In genomic region chr6:82703710-82704109, GRCm38 (mm10) we compare ENCODE assay signal across 24 mouse cellular contexts. TPM values are rescaled to one million over a fixed set of nuclear protein-coding genes. Genes with fewer than 3 reads are reported as not detected.
DNase-seq lines count a peak whose midpoint lies in the region; ATAC-seq and TF ChIP-seq lines count a peak whose summit lies in the region.
"Had no signal": no experiment of that assay in that cellular context is flagged by ENCODE, and none has a peak within 500 bp of the region (broad histone marks: within the 10 kb centered on the region; RNA-seq: fewer than 3 reads in every experiment).

No protein-coding gene starts in this region.

- ATAC-seq in kidney, embryonic 15.5 days (replicated peaks; ENCODE audit: low FRiP score), result no peak
- ATAC-seq: activated CD4-positive, CD25-positive, alpha-beta regulatory T cell, adult 4 months; forebrain, embryonic 14.5 days; forebrain, embryonic 16.5 days had no signal

- peak; percentile 68 for TF ChIP-seq EP300 in ES-Bruce4 (IDR thresholded peaks at IDR 0.05; ENCODE audit: insufficient read depth, low read depth, low read length)

- H3K9me3 ChIP-seq in ES-Bruce4 (replicated peaks; ENCODE audit: control insufficient read depth, insufficient read depth, low read length, poor library complexity, severe bottlenecking) (no peaks in the 10 kb centered on the region), ES-E14 (ENCODE audit: control insufficient read depth, insufficient read depth, low read depth, low read length) (peaks cover 2% of the 10 kb centered on the region; the same call in 1 of the 2 replicates)
- no peaks in the 10 kb centered on the region for H3K9me3 ChIP-seq in kidney, embryonic 15.5 days (replicated peaks)
- H3K9me3 ChIP-seq: embryonic facial prominence, embryonic 13.5 days; embryonic facial prominence, embryonic 15.5 days; forebrain, embryonic 10.5 days; forebrain, embryonic 12.5 days had no signal

- H3K4me1 ChIP-seq in ES-Bruce4 (ENCODE audit: control insufficient read depth, insufficient read depth, low read length), result peaks cover 11% of the 10 kb centered on the region
- peaks cover 4 to 10% of the 10 kb centered on the region in 2 experiments; a peak in 3 of 4 replicates for H3K4me1 ChIP-seq in ES-E14 (ENCODE audit: control insufficient read depth in 2 of 2, insufficient read depth in 2 of 2, low read length in 2 of 2, poor library complexity in 1 of 2)
- peaks cover 2% of the 10 kb centered on the region; the same call in 1 of the 2 replicates for H3K4me1 ChIP-seq in kidney, embryonic 15.5 days

- DNase-seq in ES-E14 (ENCODE audit: low read depth, low spot score) (peak; percentile 83), WW6 (ENCODE audit: low read depth, low spot score) (peak; percentile 61)
- DNase-seq in layer of hippocampus, postnatal 10 days (ENCODE audit: low spot score in 2 of 2), result no peak
- DNase-seq in kidney, postnatal 10 days, result no peak
- DNase-seq in spleen, postnatal 4 days (ENCODE audit: low spot score in 2 of 2), result no peak
- DNase-seq: adrenal gland, adult 8-10 months; adrenal gland, postnatal 14 days; adrenal gland, postnatal 36 days; cerebellum, adult 11-12 months; cerebellum, adult 2 months; cerebellum, adult 9-11 months; cerebellum, postnatal 14 days; cerebellum, postnatal 36 days; embryo, embryonic 11 days had no signal

- H3K36me3 ChIP-seq in ES-Bruce4 (ENCODE audit: control insufficient read depth, insufficient read depth, low read length, poor library complexity, severe bottlenecking), result no peaks in the 10 kb centered on the region
- H3K36me3 ChIP-seq in ES-E14 (ENCODE audit: control insufficient read depth, insufficient read depth, low read length, poor library complexity, severe bottlenecking), result no peaks in the 10 kb centered on the region
- H3K36me3 ChIP-seq in kidney, embryonic 15.5 days, result no peaks in the 10 kb centered on the region
- H3K36me3 ChIP-seq: embryonic facial prominence, embryonic 13.5 days; embryonic facial prominence, embryonic 15.5 days; forebrain, embryonic 10.5 days; forebrain, embryonic 12.5 days had no signal

- WGBS in kidney, embryonic 15.5 days, result 87% methylated on average over 3 of the region's 3 CpGs

- peak overlapping the region; percentile 93 for H3K27ac ChIP-seq in ES-Bruce4 (ENCODE audit: insufficient read depth, low read length)
- H3K27ac ChIP-seq in ES-E14 (ENCODE audit: insufficient read depth, low read depth, low read length, poor library complexity, severe bottlenecking), result peak overlapping the region; percentile 95
- no peak overlapping the region for H3K27ac ChIP-seq in kidney, embryonic 15.5 days
- H3K27ac ChIP-seq: embryonic facial prominence, embryonic 13.5 days; embryonic facial prominence, embryonic 15.5 days; forebrain, embryonic 10.5 days; forebrain, embryonic 12.5 days had no signal

- TF ChIP-seq POLR2A in ES-Bruce4 (IDR thresholded peaks at IDR 0.05; ENCODE audit: insufficient read depth, low read length), result no peak

- no peaks in the 10 kb centered on the region for H3K27me3 ChIP-seq in ES-Bruce4 (ENCODE audit: control insufficient read depth, insufficient read depth, low read length, poor library complexity, severe bottlenecking)
- 0 out of 2 replicates have a peak, but pooled peaks cover 5% of the 10 kb centered on the region for H3K27me3 ChIP-seq in kidney, embryonic 15.5 days
- H3K27me3 ChIP-seq: embryonic facial prominence, embryonic 13.5 days; embryonic facial prominence, embryonic 15.5 days; forebrain, embryonic 12.5 days had no signal

- H3K4me2 ChIP-seq in kidney, embryonic 15.5 days, result no peak overlapping the region
- H3K4me2 ChIP-seq: embryonic facial prominence, embryonic 13.5 days; embryonic facial prominence, embryonic 15.5 days; forebrain, embryonic 12.5 days had no signal

- H3K9ac ChIP-seq in ES-Bruce4 (ENCODE audit: low read depth, poor library complexity, severe bottlenecking), result peak overlapping the region; percentile 20
- peak overlapping the region; percentile 75; the same call in 1 of the 2 replicates for H3K9ac ChIP-seq in ES-E14 (ENCODE audit: insufficient read depth, low read depth, low read length, poor library complexity, severe bottlenecking)
- H3K9ac ChIP-seq in kidney, embryonic 15.5 days, result no peak overlapping the region
- H3K9ac ChIP-seq: embryonic facial prominence, embryonic 13.5 days; embryonic facial prominence, embryonic 15.5 days; forebrain, embryonic 12.5 days had no signal

- in situ Hi-C loops in ES-E14 (cut with MboI; ENCODE audit: low sequenced_read_pairs in 2 of 2, unreplicated experiment in 2 of 2), result no loop called here

- H3K4me3 ChIP-seq in ES-Bruce4 (ENCODE audit: low read depth, low read length) (peak overlapping the region; percentile 38), ES-E14 (ENCODE audit: insufficient read depth in 1 of 2, low read depth in 1 of 2, low read length in 2 of 2, poor library complexity in 1 of 2, severe bottlenecking in 1 of 2) (peak overlapping the region; percentile 23 to 42; a peak in 3 of 4 replicates)
- no peak overlapping the region for H3K4me3 ChIP-seq in kidney, embryonic 15.5 days (replicated peaks)
- H3K4me3 ChIP-seq: embryonic facial prominence, embryonic 13.5 days; embryonic facial prominence, embryonic 15.5 days; erythroblast, embryonic 14.5 days; forebrain, embryonic 10.5 days; forebrain, embryonic 12.5 days had no signal

- TF ChIP-seq CTCF in ES-Bruce4 (IDR thresholded peaks at IDR 0.05; ENCODE audit: low read depth, low read length), result no peak

TF ChIP-seq in ES-E14, 5 proteins besides CTCF, POLR2A, EP300 and RAD21:
- peak; percentile 83 for TF ChIP-seq ZNF384 (IDR thresholded peaks at IDR 0.05; ENCODE audit: low read depth, low read length)
- TF ChIP-seq HCFC1 (IDR thresholded peaks at IDR 0.05; ENCODE audit: borderline replicate concordance, insufficient read depth, low read length), result no peak
- peak; percentile 68; the same call in 1 of the 2 replicates for TF ChIP-seq CHD2 (IDR thresholded peaks at IDR 0.05; ENCODE audit: low read depth, low read length)

RNA-seq across cellular contexts. Expression of gene Pole4, which starts 1.5 kb away (rescaled TPM):
- 54.0 and 61.1 TPM in 2 replicates for polyA plus RNA-seq in ES-Bruce4 (2011; ENCODE audit: insufficient read depth, insufficient read length, low read depth, missing spikeins)
- 83.0 and 103 TPM in 2 replicates for total RNA-seq in ES-E14 (2012; rRNA removed)
- total RNA-seq in layer of hippocampus, postnatal 10 days (2021), result 10 to 100 TPM; 52.3 to 60.0 TPM
- 106 and 113 TPM in 2 replicates for polyA plus RNA-seq in kidney, embryonic 15.5 days (2015; fragmentation: Nextera tagmentation; extraction: Ambion mirVana)

Comparison
In these comparisons a context has a peak if more than half of its experiments do, and no peak if none do; other contexts are left out.
1. DNase-seq: peak in ES-E14 (single experiment) and WW6 (single experiment); none in layer of hippocampus, postnatal 10 days (0 of 2), kidney, postnatal 10 days (single experiment) and spleen, postnatal 4 days (0 of 2).